Mouse (Mus musculus): ENCODE data around the gene Zbtb8a. TPM values are rescaled to one million over a fixed set of nuclear protein-coding genes. Genes with fewer than 3 reads are reported as not detected.

The Zbtb8a gene
- polyA plus RNA-seq, 1 experiment from 2014 or later: 15.8 TPM

DNA sequence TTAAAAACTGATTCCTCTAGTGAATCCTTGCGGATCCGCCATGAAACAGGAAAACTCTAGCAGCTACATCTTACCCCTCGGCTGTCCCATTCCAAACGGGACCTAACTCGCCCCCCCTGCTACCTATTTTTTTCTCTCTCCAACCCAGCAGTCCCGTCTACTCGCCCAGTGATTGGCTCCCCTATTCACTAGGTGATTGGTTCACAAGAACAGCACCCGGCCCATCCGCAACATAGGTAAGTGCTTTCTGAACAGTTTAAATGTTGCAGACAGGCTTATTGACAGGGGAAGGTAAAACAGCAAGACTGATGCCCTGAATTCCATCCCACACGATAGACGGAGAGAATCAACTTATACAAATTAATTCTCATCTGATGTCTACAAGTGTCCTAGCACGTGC, 24.7 kb downstream of the Zbtb8a start:
- Histone ChIP-seq H3K4me3 (no peak overlapping the region), H3K27me3 (no peaks in the 10 kb centered on the region), H3K27ac (no peak overlapping the region), H3K9me3 (no peaks in the 10 kb centered on the region), H3K9ac (no peak overlapping the region), H3K4me1 (no peaks in the 10 kb centered on the region), H3K36me3 (peaks cover 55% of the 10 kb centered on the region), H3K4me2 (no peak overlapping the region)
- 84% methylated on average over 12 of the region's 12 CpGs for WGBS
- no peak for ATAC-seq (ENCODE audit: insufficient number of reproducible peaks, low FRiP score, low TSS enrichment, low read depth)

DNA sequence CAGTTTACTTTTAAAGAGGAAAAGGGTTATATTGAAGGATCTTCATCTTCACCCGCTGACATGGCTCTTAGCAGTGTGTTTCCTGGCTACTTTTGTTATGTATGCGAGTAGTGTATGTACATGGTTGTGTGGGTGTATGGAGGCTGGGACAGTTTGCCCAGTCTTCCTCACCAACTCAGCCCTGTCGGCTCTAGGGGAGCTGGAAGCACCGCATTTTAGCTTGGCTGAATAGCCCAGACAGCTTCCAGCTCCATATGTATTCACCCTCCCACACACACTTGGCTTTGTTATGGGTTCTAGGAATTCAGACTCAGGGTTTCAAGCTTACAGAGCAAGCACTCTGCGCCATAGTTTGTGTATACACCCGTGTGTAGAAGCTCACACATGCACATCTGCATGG, 26.8 kb downstream of the Zbtb8a start:
- Histone ChIP-seq H3K4me1 (no peaks in the 10 kb centered on the region), H3K27ac (no peak overlapping the region), H3K4me2 (no peak overlapping the region), H3K9me3 (no peaks in the 10 kb centered on the region), H3K4me3 (no peak overlapping the region), H3K27me3 (no peaks in the 10 kb centered on the region), H3K36me3 (peaks cover 47% of the 10 kb centered on the region), H3K9ac (no peak overlapping the region)
- WGBS: 79% methylated on average over 6 of the region's 6 CpGs
- ATAC-seq (ENCODE audit: insufficient number of reproducible peaks, low FRiP score, low TSS enrichment, low read depth): no peak

DNA sequence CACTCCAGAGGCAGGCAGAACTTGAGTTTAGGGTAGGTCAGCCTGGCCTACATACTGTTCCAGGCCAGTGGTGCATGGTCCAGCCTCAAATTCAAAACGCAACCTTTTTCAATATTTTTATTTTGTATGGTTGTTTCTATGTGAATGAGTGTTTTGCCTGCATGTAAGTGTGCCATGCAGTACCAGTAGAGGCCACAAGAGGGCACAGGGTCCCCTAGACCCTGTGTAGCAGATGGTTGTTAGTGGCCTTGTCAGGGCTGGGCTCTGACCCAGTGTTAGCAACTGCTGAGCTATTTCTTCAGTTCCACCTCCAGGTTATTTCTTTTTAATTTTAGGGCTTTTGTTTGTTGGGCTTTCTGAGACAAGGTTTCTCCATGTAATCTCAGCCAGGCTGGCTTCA, 27.3 kb downstream of the Zbtb8a start:
- no peak for ATAC-seq (ENCODE audit: insufficient number of reproducible peaks, low FRiP score, low TSS enrichment, low read depth)
- Histone ChIP-seq H3K4me3 (no peak overlapping the region), H3K36me3 (peaks cover 46% of the 10 kb centered on the region), H3K4me1 (no peaks in the 10 kb centered on the region), H3K9me3 (no peaks in the 10 kb centered on the region), H3K27me3 (no peaks in the 10 kb centered on the region), H3K9ac (no peak overlapping the region), H3K4me2 (no peak overlapping the region), H3K27ac (no peak overlapping the region)
- WGBS: 27% methylated on average over 1 of the region's 1 CpGs

DNA sequence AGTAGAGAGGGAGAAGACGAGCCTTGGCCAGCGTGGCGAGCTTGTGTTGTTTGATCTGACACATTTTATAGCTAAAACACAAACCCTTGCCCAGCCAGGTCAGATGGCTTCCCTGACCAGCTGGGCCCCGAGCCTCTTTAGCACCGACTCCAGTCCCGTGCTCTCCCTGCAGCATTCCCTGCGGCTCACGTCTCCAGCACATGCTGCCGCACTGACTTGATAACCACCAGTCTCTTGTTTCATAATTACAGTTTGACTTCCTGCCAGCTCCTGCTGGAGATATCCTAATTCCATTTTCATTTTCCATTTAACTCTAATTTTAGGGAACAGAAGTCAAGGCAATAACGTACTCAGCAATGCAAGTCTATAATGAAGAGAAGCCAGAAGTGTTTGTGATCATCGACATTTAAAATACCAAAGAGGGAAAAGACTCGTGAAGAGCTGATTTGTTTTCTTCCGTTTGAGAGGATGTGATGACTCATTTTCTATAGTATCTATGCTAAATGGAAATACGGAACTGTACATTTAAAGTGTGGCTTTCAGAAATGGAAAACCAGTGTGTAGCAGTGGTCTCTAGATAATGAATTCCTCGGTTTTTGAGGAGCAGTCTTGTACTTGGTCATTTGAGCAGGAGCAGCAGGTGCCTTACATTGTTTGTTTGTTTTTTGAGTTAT, 31.3 kb downstream of the Zbtb8a start:
- H3K9ac ChIP-seq: no peak overlapping the region
- whole genome bisulfite sequencing: 76% methylated on average over 15 of the region's 15 CpGs
- H3K27ac ChIP-seq: no peak overlapping the region
- no peak overlapping the region for H3K4me2 ChIP-seq
- H3K4me3 ChIP-seq: no peak overlapping the region
- H3K36me3 ChIP-seq: peaks cover 49% of the 10 kb centered on the region
- H3K4me1 ChIP-seq: no peaks in the 10 kb centered on the region
- no peaks in the 10 kb centered on the region for H3K27me3 ChIP-seq
- no peak for ATAC-seq (ENCODE audit: insufficient number of reproducible peaks, low FRiP score, low TSS enrichment, low read depth)
- no peaks in the 10 kb centered on the region for H3K9me3 ChIP-seq

DNA sequence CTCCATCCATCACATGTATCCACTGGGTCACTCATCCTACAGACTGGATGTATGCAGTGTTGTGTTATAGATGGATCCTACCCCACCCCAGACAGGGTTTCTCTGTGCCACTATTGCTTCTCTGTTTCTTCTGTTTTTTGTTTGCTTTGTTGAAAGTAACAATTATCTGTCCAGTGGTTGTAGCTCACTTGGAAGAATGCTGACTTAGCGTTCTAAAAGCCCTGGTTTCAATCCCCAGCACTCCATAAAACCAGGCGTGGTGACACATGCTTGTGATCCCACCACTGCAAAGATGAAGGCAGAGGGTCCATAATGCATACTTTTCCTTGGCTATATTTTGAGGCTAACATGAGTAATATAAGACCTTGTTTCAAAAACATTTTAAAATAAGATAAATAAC, 35.2 kb downstream of the Zbtb8a start:
- 67% methylated on average over 2 of the region's 2 CpGs for WGBS
- H3K27me3 ChIP-seq: no peaks in the 10 kb centered on the region
- no peak overlapping the region for H3K27ac ChIP-seq

DNA sequence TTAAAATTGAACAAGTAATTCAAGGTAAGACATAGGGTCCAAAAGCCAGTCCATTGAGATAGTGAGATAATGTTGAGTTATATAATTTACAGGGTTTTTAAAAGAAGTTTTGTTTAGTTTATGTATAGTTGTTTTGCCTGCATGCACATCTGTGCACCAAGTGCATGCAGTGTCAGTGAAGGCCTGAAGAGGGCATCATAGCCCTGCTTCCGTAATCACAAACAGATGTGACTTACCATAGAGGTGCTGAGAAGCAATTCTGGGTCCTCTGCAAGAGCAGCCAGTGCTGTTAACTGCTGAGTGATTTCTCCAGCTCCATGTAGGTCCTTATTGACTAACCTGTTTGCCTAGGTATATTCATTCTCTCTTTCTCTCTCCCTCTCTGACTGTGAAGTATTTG, 36.0 kb downstream of the Zbtb8a start:
- WGBS: 92% methylated on average over 1 of the region's 1 CpGs
- Histone ChIP-seq H3K9me3 (no peaks in the 10 kb centered on the region), H3K27me3 (no peaks in the 10 kb centered on the region), H3K9ac (no peak overlapping the region), H3K4me2 (no peak overlapping the region), H3K4me1 (no peaks in the 10 kb centered on the region), H3K4me3 (no peak overlapping the region), H3K27ac (no peak overlapping the region), H3K36me3 (peaks cover 37% of the 10 kb centered on the region)
- no peak for ATAC-seq (ENCODE audit: insufficient number of reproducible peaks, low FRiP score, low TSS enrichment, low read depth)

More for the DNA sequence above, 35.2 kb downstream of the Zbtb8a start:
- Histone ChIP-seq H3K4me3 (no peak overlapping the region), H3K4me2 (no peak overlapping the region), H3K4me1 (no peaks in the 10 kb centered on the region), H3K9ac (no peak overlapping the region), H3K36me3 (peaks cover 39% of the 10 kb centered on the region), H3K9me3 (no peaks in the 10 kb centered on the region)
- no peak for ATAC-seq (ENCODE audit: insufficient number of reproducible peaks, low FRiP score, low TSS enrichment, low read depth)

DNA sequence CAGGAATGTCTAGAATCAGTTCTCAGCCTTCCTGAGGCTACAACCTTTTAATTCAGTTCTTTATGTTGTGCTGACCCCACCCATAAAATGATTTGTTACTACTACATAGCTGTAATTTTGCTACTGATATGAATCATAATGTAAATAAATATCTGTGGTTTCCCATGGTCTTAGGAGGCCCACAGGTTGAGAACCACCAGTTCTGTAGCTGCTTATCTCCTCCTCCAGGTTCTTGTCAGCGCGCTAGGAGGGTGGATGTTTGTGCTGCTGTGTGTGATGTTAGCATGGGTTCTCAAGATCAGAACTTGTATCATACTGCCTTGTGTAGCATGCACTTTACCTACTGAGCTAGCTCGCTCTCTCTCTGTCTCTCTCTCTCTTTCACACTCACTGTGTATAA, 38.2 kb downstream of the Zbtb8a start:
- H3K4me1 ChIP-seq: 0 out of 2 replicates have a peak, but pooled peaks cover 4% of the 10 kb centered on the region
- no peak overlapping the region for H3K4me3 ChIP-seq
- ATAC-seq (ENCODE audit: insufficient number of reproducible peaks, low FRiP score, low TSS enrichment, low read depth): no peak
- no peak overlapping the region for H3K27ac ChIP-seq
- no peaks in the 10 kb centered on the region for H3K27me3 ChIP-seq
- H3K9ac ChIP-seq: no peak overlapping the region
- no peak overlapping the region for H3K4me2 ChIP-seq
- peaks cover 23% of the 10 kb centered on the region for H3K36me3 ChIP-seq
- no peaks in the 10 kb centered on the region for H3K9me3 ChIP-seq
- WGBS: 91% methylated on average over 3 of the region's 3 CpGs

DNA sequence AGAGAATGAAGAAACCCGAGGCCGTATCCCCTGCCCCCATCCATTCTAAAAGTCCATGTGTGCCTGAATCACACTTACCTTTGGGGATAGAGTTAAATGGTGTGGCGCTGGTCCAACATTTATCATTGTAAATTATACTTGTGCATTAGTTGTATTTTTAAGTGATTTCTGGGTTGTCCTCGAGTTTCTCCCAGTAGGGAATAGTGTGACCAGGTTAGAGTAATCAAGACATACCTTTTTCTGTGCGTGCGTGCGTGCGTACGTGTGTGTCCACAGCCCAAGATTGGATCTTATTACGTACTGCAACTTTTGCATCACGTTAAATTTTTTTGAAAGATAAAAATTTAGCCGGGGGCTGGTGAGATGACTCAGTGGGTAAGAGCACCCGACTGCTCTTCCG, 41.6 kb downstream of the Zbtb8a start:
- 44% methylated on average over 14 of the region's 14 CpGs for whole genome bisulfite sequencing
- H3K27me3 ChIP-seq: no peaks in the 10 kb centered on the region
- H3K4me2 ChIP-seq: peak overlapping the region; percentile 70
- H3K36me3 ChIP-seq: peaks cover 5% of the 10 kb centered on the region
- no peaks in the 10 kb centered on the region for H3K9me3 ChIP-seq
- peak overlapping the region; percentile 42 for H3K9ac ChIP-seq
- peaks cover 28% of the 10 kb centered on the region for H3K4me1 ChIP-seq
- ATAC-seq (ENCODE audit: insufficient number of reproducible peaks, low FRiP score, low TSS enrichment, low read depth): no peak
- peak overlapping the region; percentile 100 for H3K27ac ChIP-seq
- peak overlapping the region; percentile 97 for H3K4me3 ChIP-seq

DNA sequence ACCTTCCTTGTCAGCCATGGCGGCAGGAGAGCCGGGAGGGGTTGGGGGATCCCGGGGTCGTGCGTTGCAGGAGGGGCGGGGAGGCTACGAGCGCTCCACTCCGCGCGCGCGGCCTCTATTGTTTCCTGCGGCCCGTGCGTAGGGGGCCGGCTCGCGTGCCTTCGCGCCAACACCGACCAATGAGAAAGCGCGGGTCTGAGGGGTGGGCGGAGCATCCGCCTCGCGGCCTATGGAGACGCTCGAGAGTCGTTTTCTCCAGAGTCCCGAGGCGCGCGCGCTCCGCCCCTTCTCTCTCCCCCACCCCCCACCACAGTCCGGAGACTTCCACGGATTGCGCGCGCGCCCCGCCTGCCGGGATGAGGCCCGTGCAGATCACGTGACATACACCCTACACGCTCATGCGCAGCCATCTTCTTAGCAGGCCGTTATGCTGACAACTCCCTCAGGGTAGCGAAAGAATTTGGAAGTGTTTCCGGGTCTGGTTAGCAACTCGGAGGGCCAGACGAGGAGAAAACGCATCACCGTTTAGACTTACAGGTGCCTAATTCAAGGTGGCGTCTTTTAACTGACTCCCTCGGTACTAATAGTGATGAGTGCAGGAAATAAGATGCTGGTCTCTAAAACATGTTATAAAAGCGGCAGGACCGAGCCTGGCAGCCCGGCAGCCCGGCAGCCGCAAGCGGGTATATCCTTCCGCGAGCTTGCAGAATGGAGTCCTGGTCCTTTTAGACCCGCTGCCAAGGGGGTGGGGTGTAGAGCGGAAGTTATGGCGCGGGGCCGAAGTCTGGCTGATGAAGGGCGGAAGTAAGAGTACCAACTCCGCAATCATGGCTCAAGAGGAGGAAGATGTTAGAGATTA, 42.5 kb downstream of the Zbtb8a start, which contains the start of the genes Rbbp4 and Zbtb8os:
Rbbp4 (minus strand) TSS at position 155 of the 859 bp plus-strand sequence.
Zbtb8os (plus strand) TSS at position 480 of the 859 bp plus-strand sequence.
- H3K4me2 ChIP-seq: peak within 1 kb of the TSS; percentile 70
- peaks cover 11% of the 10 kb centered on the region for H3K36me3 ChIP-seq
- no peaks in the 10 kb centered on the region for H3K9me3 ChIP-seq
- H3K27ac ChIP-seq: peak within 1 kb of the TSS; percentile 100
- peak within 1 kb of the TSS; percentile 96 for H3K9ac ChIP-seq
- peak within 1 kb of the TSS; percentile 97 for H3K4me3 ChIP-seq
- peak; percentile 99 for ATAC-seq (ENCODE audit: insufficient number of reproducible peaks, low FRiP score, low TSS enrichment, low read depth)
- peaks cover 36% of the 10 kb centered on the region for H3K4me1 ChIP-seq
- H3K27me3 ChIP-seq: no peaks in the 10 kb centered on the region
- under 1% methylated on average over 73 of the region's 73 CpGs for WGBS

DNA sequence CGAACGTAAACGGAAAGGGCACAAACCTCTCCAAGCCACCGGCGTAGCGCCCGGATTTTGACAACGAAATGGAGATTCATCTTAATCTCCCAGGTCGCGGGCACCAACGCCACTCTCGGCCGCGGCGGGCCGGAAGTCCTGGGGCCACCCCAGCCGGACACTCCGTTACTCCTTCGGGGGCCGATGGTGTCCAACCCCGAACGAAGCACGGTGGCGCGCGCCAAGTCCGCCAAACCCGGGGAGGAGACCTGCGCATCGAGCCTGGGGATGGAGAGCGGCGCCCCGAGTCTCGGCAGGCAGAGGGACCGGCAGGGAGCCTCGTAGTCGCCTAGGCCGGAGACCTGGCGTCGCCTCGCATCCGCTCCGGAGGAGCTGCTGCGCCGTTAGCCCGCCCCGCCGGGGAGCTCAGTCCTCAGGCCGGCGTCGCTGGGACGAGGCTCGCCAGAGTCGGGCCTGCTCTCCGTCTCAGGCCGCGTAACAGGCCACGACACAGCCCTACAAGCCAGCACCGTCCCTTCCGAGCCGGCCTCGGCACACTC, 43.2 kb downstream of the Zbtb8a start:
- Histone ChIP-seq H3K36me3 (peaks cover 11% of the 10 kb centered on the region; the same call in 1 of the 2 replicates), H3K4me2 (peak overlapping the region; percentile 47), H3K9me3 (no peaks in the 10 kb centered on the region), H3K9ac (peak overlapping the region; percentile 96), H3K27ac (peak overlapping the region; percentile 95), H3K4me3 (peak overlapping the region; percentile 97), H3K4me1 (peaks cover 36% of the 10 kb centered on the region), H3K27me3 (no peaks in the 10 kb centered on the region)
- under 1% methylated on average over 61 of the region's 62 CpGs for whole genome bisulfite sequencing
- peak; percentile 1; the same call in 1 of the 2 replicates for ATAC-seq (ENCODE audit: insufficient number of reproducible peaks, low FRiP score, low TSS enrichment, low read depth)

DNA sequence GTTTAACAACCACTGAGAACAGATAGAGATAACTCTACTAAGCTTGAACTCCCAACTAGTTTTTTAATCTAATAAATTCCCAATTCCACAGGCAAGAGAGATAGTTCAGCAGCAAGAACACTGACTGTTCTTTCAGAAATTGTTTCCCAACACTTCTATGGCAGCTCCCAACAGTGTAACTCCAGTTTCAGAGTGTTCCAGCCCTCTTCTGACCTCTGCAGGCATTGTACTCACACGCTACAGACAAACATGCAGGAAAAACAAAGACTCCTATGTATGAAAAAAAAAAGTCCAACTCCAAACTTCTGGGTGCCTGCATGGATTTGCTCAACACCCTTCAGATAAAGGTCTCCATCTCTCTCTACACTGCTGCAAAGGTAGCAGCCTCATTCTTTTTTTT, 45.1 kb downstream of the Zbtb8a start:
- no peaks in the 10 kb centered on the region for H3K27me3 ChIP-seq
- H3K4me2 ChIP-seq: peak overlapping the region; percentile 47
- 27% methylated on average over 1 of the region's 1 CpGs for WGBS
- H3K4me1 ChIP-seq: peaks cover 36% of the 10 kb centered on the region
- peaks cover 28% of the 10 kb centered on the region for H3K36me3 ChIP-seq
- H3K4me3 ChIP-seq: peak overlapping the region; percentile 97
- H3K9ac ChIP-seq: no peak overlapping the region
- H3K9me3 ChIP-seq: no peaks in the 10 kb centered on the region
- ATAC-seq (ENCODE audit: insufficient number of reproducible peaks, low FRiP score, low TSS enrichment, low read depth): no peak
- H3K27ac ChIP-seq: no peak overlapping the region

DNA sequence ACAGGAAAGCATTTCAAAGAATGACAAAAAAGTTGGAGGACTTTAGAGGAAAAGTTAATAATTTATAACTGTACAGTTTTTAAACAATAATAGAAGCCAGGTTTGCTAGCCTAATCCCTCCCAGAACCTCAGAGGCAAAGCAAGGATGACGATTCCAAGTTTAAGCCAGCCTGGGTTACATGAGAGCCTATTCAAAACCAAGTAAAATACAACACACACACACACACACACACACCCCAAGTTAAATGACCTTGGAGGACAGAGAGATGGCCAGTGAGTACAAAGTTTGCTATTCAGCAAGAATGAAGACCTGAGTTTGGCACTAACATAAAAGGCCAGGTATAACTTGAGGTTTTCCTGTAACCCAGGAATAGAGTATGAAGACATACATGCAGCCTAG, 51.7 kb downstream of the Zbtb8a start:
- Histone ChIP-seq H3K27me3 (no peaks in the 10 kb centered on the region), H3K4me3 (no peak overlapping the region), H3K4me2 (no peak overlapping the region), H3K9ac (no peak overlapping the region), H3K27ac (no peak overlapping the region), H3K4me1 (peaks cover 8% of the 10 kb centered on the region; the same call in 1 of the 2 replicates), H3K36me3 (peaks cover 73% of the 10 kb centered on the region), H3K9me3 (no peaks in the 10 kb centered on the region)
- 63% methylated on average over 1 of the region's 1 CpGs for WGBS
- ATAC-seq (ENCODE audit: insufficient number of reproducible peaks, low FRiP score, low TSS enrichment, low read depth): no peak

All from limb, embryonic 15.5 days (tissue).